Mouse (Mus musculus) lung, adult 2 months (tissue): ENCODE data around the gene Fbxl17. TPM values are rescaled to one million over a fixed set of nuclear protein-coding genes. Genes with fewer than 3 reads are reported as not detected.

ENCODE experiments used
- DNase-seq: peaks from one replicate; pipeline ENCODE4 v3.0.0; 2022
- H3K4me1 ChIP-seq: fragments of 200-500 bp; 2 replicates; pipeline ENCODE4 v1.6.1; 2011; ENCODE audit warnings: low read length; ENCODE audit not compliant: control insufficient read depth, insufficient read depth
- H3K4me3 ChIP-seq: fragments of 200-500 bp; replicated peaks from 2 replicates; pipeline ENCODE3; 2011; ENCODE audit warnings: low read depth, mild to moderate bottlenecking, control low read depth, low read length; ENCODE audit errors: extremely low read depth
- CTCF ChIP-seq: fragments of 200-500 bp; IDR thresholded peaks from 2 replicates; pipeline ENCODE4 v1.5.1; 2011; ENCODE audit warnings: mild to moderate bottlenecking, low read length, control low read depth; ENCODE audit not compliant: insufficient read depth
- POLR2A ChIP-seq: fragments of 200-500 bp; IDR thresholded peaks from 2 replicates; pipeline ENCODE4 v1.6.1; 2011; ENCODE audit warnings: low read depth, mild to moderate bottlenecking, control low read depth, low read length, borderline replicate concordance; ENCODE audit errors: extremely low read depth
- WGBS: fragments of 180-500 bp; shearing (Covaris S2); methylation state at CpG from one replicate; pipeline ENCODE4 v1.1.7; 2018; 5-methylcytosine and 5-hydroxymethylcytosine counted together
- polyA plus RNA-seq: library from polyadenylated mRNA; depleted of rRNA; stranded (reverse); fragments of >200 nt; gene quantifications from 2 replicates; pipeline ENCODE4 v1.2.3, GENCODE M21; 2012

Fbxl17 gene
- polyA plus RNA-seq, 1 experiment: 7.5 TPM

GRCm38 (mm10) chr17:63171890-63172491 lies 327.8 kb downstream of the Fbxl17 start:
- 84% methylated on average over 5 of the region's 5 CpGs for WGBS
- no peak overlapping the region for H3K4me3 ChIP-seq
- TF ChIP-seq CTCF: no peak
- no peak for TF ChIP-seq POLR2A

GRCm38 (mm10) chr17:63171264-63171663 lies 328.6 kb downstream of the Fbxl17 start:
- no peaks in the 10 kb centered on the region for H3K4me1 ChIP-seq
- no peak for DNase-seq
- no peak for TF ChIP-seq CTCF
- TF ChIP-seq POLR2A: no peak
- WGBS: 62% methylated on average over 5 of the region's 5 CpGs
- no peak overlapping the region for H3K4me3 ChIP-seq

More at GRCm38 (mm10) chr17:63171890-63172491, 327.8 kb downstream of the Fbxl17 start:
- H3K4me1 ChIP-seq: no peaks in the 10 kb centered on the region
- no peak for DNase-seq

GRCm38 (mm10) chr17:63168019-63168788 lies 331.6 kb downstream of the Fbxl17 start:
- Histone ChIP-seq H3K4me3 (no peak overlapping the region), H3K4me1 (no peaks in the 10 kb centered on the region)
- 74% methylated on average over 5 of the region's 5 CpGs for WGBS
- TF ChIP-seq CTCF (no peak), POLR2A (no peak)
- DNase-seq: no peak

GRCm38 (mm10) chr17:63167248-63167647 lies 332.6 kb downstream of the Fbxl17 start:
- no peak for DNase-seq
- 78% methylated on average over 3 of the region's 3 CpGs for WGBS
- TF ChIP-seq POLR2A (no peak), CTCF (no peak)
- Histone ChIP-seq H3K4me1 (no peaks in the 10 kb centered on the region), H3K4me3 (no peak overlapping the region)

- no peak for DNase-seq
- WGBS: 75% methylated on average over 3 of the region's 3 CpGs
- H3K4me3 ChIP-seq: no peak overlapping the region
- no peaks in the 10 kb centered on the region for H3K4me1 ChIP-seq
- TF ChIP-seq CTCF (no peak), POLR2A (no peak)
These were observed 333.1 kb downstream of the Fbxl17 start for GRCm38 (mm10) chr17:63166692-63167091.

- no peak for DNase-seq
- no peak overlapping the region for H3K4me3 ChIP-seq
- H3K4me1 ChIP-seq: no peaks in the 10 kb centered on the region
- TF ChIP-seq POLR2A (no peak), CTCF (no peak)
- WGBS: 92% methylated on average over 13 of the region's 13 CpGs
These were observed 334.0 kb downstream of the Fbxl17 start for GRCm38 (mm10) chr17:63165847-63166246.

GRCm38 (mm10) chr17:63164289-63164688 lies 335.5 kb downstream of the Fbxl17 start:
- WGBS: 67% methylated on average over 1 of the region's 1 CpGs
- no peak for DNase-seq
- no peak for TF ChIP-seq CTCF

GRCm38 (mm10) chr17:63161953-63162352 lies 337.9 kb downstream of the Fbxl17 start:
- no peak for DNase-seq
- TF ChIP-seq POLR2A (no peak), CTCF (no peak)
- Histone ChIP-seq H3K4me3 (no peak overlapping the region), H3K4me1 (no peaks in the 10 kb centered on the region; the same call in 1 of the 2 replicates)
- WGBS: 85% methylated on average over 5 of the region's 5 CpGs

More at GRCm38 (mm10) chr17:63164289-63164688, 335.5 kb downstream of the Fbxl17 start:
- Histone ChIP-seq H3K4me3 (no peak overlapping the region), H3K4me1 (no peaks in the 10 kb centered on the region)

- DNase-seq: no peak
- Histone ChIP-seq H3K4me1 (no peaks in the 10 kb centered on the region; the same call in 1 of the 2 replicates), H3K4me3 (no peak overlapping the region)
- WGBS: 70% methylated on average over 7 of the region's 7 CpGs
- TF ChIP-seq POLR2A: no peak
- no peak for TF ChIP-seq CTCF
These were observed 340.6 kb downstream of the Fbxl17 start for GRCm38 (mm10) chr17:63159196-63159595.

- no peak for TF ChIP-seq POLR2A
- TF ChIP-seq CTCF: no peak
- 62% methylated on average over 3 of the region's 3 CpGs for WGBS
- no peak for DNase-seq
- Histone ChIP-seq H3K4me1 (no peaks in the 10 kb centered on the region; the same call in 1 of the 2 replicates), H3K4me3 (no peak overlapping the region)
These were observed 341.4 kb downstream of the Fbxl17 start for GRCm38 (mm10) chr17:63158436-63158835.
